Mouse (Mus musculus) induced T-regulatory cell, adult 2 months (primary cell): ENCODE measurements around the gene Rerg.
A peak's percentile ranks its signal among the peaks of the same experiment; 100 is the strongest.
"Not testable (repeated sequence)": the region's sequence is repeated elsewhere in the genome, so short reads cannot be mapped to it uniquely, and the experiment has no call there.

Experiments
- DNase-seq: peaks from one replicate; pipeline ENCODE4 v3.0.0-alpha.2; 2012; ENCODE audit warnings: low read depth

Gene Rerg

GRCm38 (mm10) chr6:137076225-137076624 is 94.1 kb downstream of the Rerg start:
- no peak for DNase-seq

- no peak for DNase-seq
Measured at GRCm38 (mm10) chr6:137072256-137072655, 98.0 kb downstream of the Rerg start.

- no peak for DNase-seq
Measured at GRCm38 (mm10) chr6:137071466-137071865, 98.8 kb downstream of the Rerg start.

GRCm38 (mm10) chr6:137065506-137065905 is 104.8 kb downstream of the Rerg start:
- no peak for DNase-seq

GRCm38 (mm10) chr6:137064786-137065185 is 105.5 kb downstream of the Rerg start:
- DNase-seq: no peak

GRCm38 (mm10) chr6:137063239-137063940 is 106.9 kb downstream of the Rerg start:
- no peak for DNase-seq

GRCm38 (mm10) chr6:137061880-137062531 is 108.3 kb downstream of the Rerg start:
- no peak for DNase-seq

GRCm38 (mm10) chr6:137060595-137060994 is 109.7 kb downstream of the Rerg start:
- no peak for DNase-seq

GRCm38 (mm10) chr6:137058257-137058656 is 112.0 kb downstream of the Rerg start:
- DNase-seq: no peak

- no peak for DNase-seq
Measured at GRCm38 (mm10) chr6:137054073-137054472, 116.2 kb downstream of the Rerg start.

- peak; percentile 14 for DNase-seq
Measured at GRCm38 (mm10) chr6:137053464-137053863, 116.8 kb downstream of the Rerg start.

- DNase-seq: no peak
Measured at GRCm38 (mm10) chr6:137053006-137053405, 117.3 kb downstream of the Rerg start.

GRCm38 (mm10) chr6:137047036-137047435 is 123.3 kb downstream of the Rerg start:
- no peak for DNase-seq

- no peak for DNase-seq
Measured at GRCm38 (mm10) chr6:137045011-137045504, 125.2 kb downstream of the Rerg start.

GRCm38 (mm10) chr6:137035611-137036395 is 134.5 kb downstream of the Rerg start:
- not testable (repeated sequence) for DNase-seq

GRCm38 (mm10) chr6:137030611-137031097 is 139.6 kb downstream of the Rerg start:
- DNase-seq: no peak

- DNase-seq: no peak
Measured at GRCm38 (mm10) chr6:137029931-137030610, 140.2 kb downstream of the Rerg start.

- DNase-seq: no peak
Measured at GRCm38 (mm10) chr6:137025461-137025860, 144.8 kb downstream of the Rerg start.

- DNase-seq: no peak
Measured at GRCm38 (mm10) chr6:137024541-137024940, 145.8 kb downstream of the Rerg start.

GRCm38 (mm10) chr6:137017216-137017973 is 152.9 kb downstream of the Rerg start:
- no peak for DNase-seq

GRCm38 (mm10) chr6:137014346-137014745 is 156.0 kb downstream of the Rerg start:
- no peak for DNase-seq
